Mouse (Mus musculus) C2C12 (cell line): ENCODE results near the gene Usp50. TPM values are rescaled to one million over a fixed set of nuclear protein-coding genes. Genes with fewer than 3 reads are reported as not detected.

ENCODE experiments used
- H3K27me3 ChIP-seq: one replicate; pipeline ENCODE4 v1.6.1; 2011; ENCODE audit not compliant: control insufficient read depth, insufficient read depth, insufficient read length
- H3K36me3 ChIP-seq: one replicate; pipeline ENCODE4 v1.6.1; 2011; ENCODE audit not compliant: control insufficient read depth, insufficient read depth
- H3K4me3 ChIP-seq: one replicate; pipeline ENCODE4 v1.5.1; 2011; ENCODE audit warnings: mild to moderate bottlenecking, control low read depth; ENCODE audit not compliant: poor library complexity, insufficient read depth, severe bottlenecking
- H3K79me2 ChIP-seq: one replicate; pipeline ENCODE4 v1.6.1; 2011; ENCODE audit not compliant: control insufficient read depth, insufficient read depth
- H3K79me3 ChIP-seq: one replicate; pipeline ENCODE4 v1.6.1; 2011; ENCODE audit warnings: low read depth, control low read depth
- H3ac ChIP-seq: one replicate; pipeline ENCODE3; 2011; ENCODE audit warnings: low read depth; ENCODE audit not compliant: control insufficient read depth, insufficient read length
- CEBPB ChIP-seq: IDR thresholded peaks from one replicate; pipeline ENCODE4 v1.6.1; 2011; ENCODE audit warnings: low read depth, mild to moderate bottlenecking, control low read depth, moderate library complexity
- CTCF ChIP-seq: IDR thresholded peaks from one replicate; pipeline ENCODE4 v1.5.1; 2011; ENCODE audit not compliant: control insufficient read depth, insufficient read depth, insufficient read length
- FOSL1 ChIP-seq: IDR thresholded peaks from one replicate; pipeline ENCODE4 v1.8.0; 2011; ENCODE audit warnings: mild to moderate bottlenecking, low read length; ENCODE audit not compliant: poor library complexity, insufficient read depth, severe bottlenecking
- MAX ChIP-seq: IDR thresholded peaks from one replicate; pipeline ENCODE4 v1.6.1; 2011; ENCODE audit warnings: mild to moderate bottlenecking, control low read depth
- MYOD1 ChIP-seq: IDR thresholded peaks from one replicate; pipeline ENCODE4 v1.6.1; 2011; ENCODE audit warnings: low read depth; ENCODE audit not compliant: control insufficient read depth, insufficient read length
- MYOG ChIP-seq: IDR thresholded peaks from one replicate; pipeline ENCODE4 v1.6.1; 2011; ENCODE audit not compliant: control insufficient read depth, insufficient read length; ENCODE audit errors: extremely low read depth
- USF1 ChIP-seq: IDR thresholded peaks from one replicate; pipeline ENCODE4 v1.6.1; 2011; ENCODE audit warnings: low read depth, mild to moderate bottlenecking, control low read depth, moderate library complexity
- polyA plus RNA-seq: library from polyadenylated mRNA; unstranded; fragments of >200 nt; fragmentation: generic; extraction: Trizol; gene quantifications from one replicate; pipeline ENCODE4 v1.2.1, GENCODE M21; 2012; ENCODE audit warnings: missing spikeins

Gene Usp50
- polyA plus RNA-seq, 1 experiment, result 0.78 TPM

DNA sequence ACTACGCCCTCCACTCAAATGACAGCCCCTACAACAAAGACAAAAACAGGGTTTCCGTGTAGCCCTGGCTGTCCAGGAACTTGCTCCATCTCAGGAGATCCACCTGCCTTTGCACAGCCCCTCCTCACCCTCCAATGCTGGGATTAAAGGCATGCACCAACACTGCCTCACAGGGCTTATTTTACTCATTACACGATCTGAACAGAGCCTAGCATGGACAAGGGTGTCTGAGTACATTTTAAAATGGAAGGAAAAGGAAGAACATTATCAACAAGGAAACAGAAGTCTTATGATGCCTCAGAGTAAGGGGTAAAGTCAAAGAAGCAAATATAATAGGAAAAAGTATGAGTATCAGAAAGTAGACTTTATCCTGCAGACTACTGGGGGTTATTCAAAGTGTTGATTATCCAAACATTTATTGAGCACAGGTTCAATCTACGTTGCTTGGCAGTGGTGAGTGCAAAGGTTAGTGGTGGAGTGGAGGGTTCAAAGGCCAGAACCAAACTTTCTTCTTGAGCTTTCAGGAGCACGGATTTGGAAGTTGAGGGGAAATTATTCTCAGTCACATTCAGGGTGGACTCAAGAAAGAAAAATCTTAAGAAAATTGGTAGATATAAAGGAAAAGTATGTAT is 114.5 kb downstream of the Usp50 start:
- H3K79me2 ChIP-seq, result peaks cover 93% of the 10 kb centered on the region
- no peaks in the 10 kb centered on the region for H3K27me3 ChIP-seq
- no peaks in the 10 kb centered on the region for H3K36me3 ChIP-seq
- no peak overlapping the region for H3K4me3 ChIP-seq
- no peak overlapping the region for H3ac ChIP-seq
- peaks cover 80% of the 10 kb centered on the region for H3K79me3 ChIP-seq
- TF ChIP-seq CEBPB (no peak), MYOD1 (no peak), MAX (no peak), FOSL1 (no peak), CTCF (no peak), USF1 (no peak), MYOG (no peak)

GRCm38 (mm10) chr2:126665984-126666383 is 117.3 kb downstream of the Usp50 start:
- H3K79me2 ChIP-seq, result peaks cover 88% of the 10 kb centered on the region
- no peaks in the 10 kb centered on the region for H3K27me3 ChIP-seq
- H3K79me3 ChIP-seq, result peaks cover 60% of the 10 kb centered on the region
- no peak overlapping the region for H3K4me3 ChIP-seq
- no peak overlapping the region for H3ac ChIP-seq
- TF ChIP-seq CTCF (no peak), MAX (no peak), CEBPB (no peak), FOSL1 (no peak), MYOD1 (no peak), USF1 (no peak), MYOG (no peak)
- no peaks in the 10 kb centered on the region for H3K36me3 ChIP-seq

GRCm38 (mm10) chr2:126663481-126663880 is 119.8 kb downstream of the Usp50 start:
- peaks cover 73% of the 10 kb centered on the region for H3K79me2 ChIP-seq
- no peak for TF ChIP-seq USF1
- no peak for TF ChIP-seq FOSL1
- no peak for TF ChIP-seq MAX
- TF ChIP-seq CEBPB, result no peak
- TF ChIP-seq MYOD1, result no peak
- no peaks in the 10 kb centered on the region for H3K36me3 ChIP-seq
- no peaks in the 10 kb centered on the region for H3K27me3 ChIP-seq
- H3K4me3 ChIP-seq, result no peak overlapping the region
- no peak overlapping the region for H3ac ChIP-seq
- peaks cover 41% of the 10 kb centered on the region for H3K79me3 ChIP-seq

Other genes starting within 250 kb of the Usp50 start
- not detected for gene Slc27a2, start 231.1 kb downstream of the Usp50 start, polyA plus RNA-seq
- 0.13 TPM for gene Hdc, start 164.2 kb downstream of the Usp50 start, polyA plus RNA-seq
- gene Gabpb1, start 107.1 kb downstream of the Usp50 start, polyA plus RNA-seq, result 13.5 TPM
- 13.8 TPM for gene Usp8, start 76.1 kb downstream of the Usp50 start, polyA plus RNA-seq
- gene Trpm7, start 92.8 kb upstream of the Usp50 start, polyA plus RNA-seq, result 6.1 TPM
- gene Sppl2a, start 149.8 kb upstream of the Usp50 start, polyA plus RNA-seq, result 15.3 TPM
- gene Ap4e1, start 225.2 kb upstream of the Usp50 start, polyA plus RNA-seq, result 2.6 TPM